ENCODE assay signal across 24 mouse cellular contexts in the genomic region with DNA sequence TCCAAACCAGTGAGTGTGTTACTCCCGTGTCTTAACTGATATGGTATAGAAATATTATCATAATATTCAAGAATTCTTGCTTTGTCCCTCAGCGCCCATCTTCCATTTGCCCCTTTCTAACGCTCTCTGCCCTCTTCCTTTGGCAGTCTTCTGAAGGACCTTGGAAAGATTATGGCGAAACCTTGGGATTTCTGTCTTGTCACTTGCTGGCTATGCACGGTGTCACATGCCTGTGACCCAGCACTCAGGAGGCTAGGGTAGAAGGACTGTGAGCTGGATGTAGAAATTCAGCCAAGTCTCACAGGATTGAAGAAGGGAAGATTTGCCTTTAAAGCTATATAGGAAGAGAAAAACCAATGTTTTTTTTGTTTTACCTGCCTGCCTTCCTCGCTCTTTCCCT.
DNase-seq lines count a peak whose midpoint lies in the region; ATAC-seq and TF ChIP-seq lines count a peak whose summit lies in the region.
"Had no signal": no experiment of that assay in that cellular context is flagged by ENCODE, and none has a peak within 500 bp of the region (broad histone marks: within the 10 kb centered on the region; RNA-seq: fewer than 3 reads in every experiment).

No protein-coding gene starts in this region.

- peak overlapping the region; percentile 60 for H3K4me3 ChIP-seq in megakaryocyte, embryonic 14.5 days (replicated peaks)
- H3K4me3 ChIP-seq in embryonic fibroblast, embryonic 13.5 days (ENCODE audit: insufficient read depth, low read length) = no peak overlapping the region
- H3K4me3 ChIP-seq: intestine, embryonic 15.5 days; limb, embryonic 15.5 days had no signal

- TF ChIP-seq CTCF in embryonic fibroblast, embryonic 13.5 days (IDR thresholded peaks at IDR 0.05; ENCODE audit: borderline replicate concordance, insufficient read depth, low read length) = no peak

- no peaks in the 10 kb centered on the region for H3K9me3 ChIP-seq in megakaryocyte, embryonic 14.5 days
- H3K9me3 ChIP-seq: G1E; intestine, embryonic 15.5 days; limb, embryonic 15.5 days had no signal

- no peak for ATAC-seq in megakaryocyte, adult 5-6 weeks (ENCODE audit: poor library complexity, severe bottlenecking)
- ATAC-seq: forebrain, embryonic 14.5 days; hindbrain, embryonic 16.5 days; intestine, embryonic 15.5 days; midbrain, embryonic 16.5 days had no signal

- TF ChIP-seq POLR2A in embryonic fibroblast, embryonic 13.5 days (IDR thresholded peaks at IDR 0.05; ENCODE audit: low read depth, low read length) = no peak

- no peaks in the 10 kb centered on the region for H3K27me3 ChIP-seq in megakaryocyte, embryonic 14.5 days (replicated peaks)
- H3K27me3 ChIP-seq: CH12.LX; intestine, embryonic 15.5 days; limb, embryonic 15.5 days had no signal

- H3K27ac ChIP-seq in embryonic fibroblast, embryonic 13.5 days (ENCODE audit: insufficient read depth, low read length) = peak overlapping the region; percentile 78
- H3K27ac ChIP-seq: intestine, embryonic 15.5 days; limb, embryonic 15.5 days; liver, embryonic 14.5 days had no signal

- peaks cover 44% of the 10 kb centered on the region for H3K4me1 ChIP-seq in megakaryocyte, embryonic 14.5 days
- H3K4me1 ChIP-seq in embryonic fibroblast, embryonic 13.5 days (ENCODE audit: control insufficient read depth, insufficient read depth, low read length) = peaks cover 17% of the 10 kb centered on the region
- H3K4me1 ChIP-seq: intestine, embryonic 15.5 days; limb, embryonic 15.5 days had no signal

- H3K36me3 ChIP-seq in megakaryocyte, embryonic 14.5 days (replicated peaks; ENCODE audit: low read length) = peaks cover 72% of the 10 kb centered on the region

- DNase-seq in heart, adult 11 months = peak; percentile 88
- no peak for DNase-seq in heart, postnatal 4 days
- DNase-seq in cerebellum, adult 11 months = no peak
- DNase-seq in MN1 (ENCODE audit: low spot score) = no peak
- DNase-seq: B cell, adult 2 months; cerebellum, adult 11-12 months; cerebellum, postnatal 25 days; heart, adult 18-20 months; kidney, adult 8-10 months; kidney, postnatal 10 days; left cerebral cortex, postnatal 4 days; lung, embryonic 14.5 days; thymus, postnatal 14 days had no signal
